Mouse (Mus musculus) erythroblast, embryonic 14.5 days (primary cell): Measurements from ENCODE around the gene Krtap17-1.

Experiments
- GATA1 ChIP-seq: IDR thresholded peaks from 2 replicates; pipeline ENCODE4 v1.6.1; 2012; ENCODE audit warnings: low read length, inconsistent platforms, mixed read lengths
- TAL1 ChIP-seq: IDR thresholded peaks from 3 replicates; pipeline ENCODE4 v1.6.1; 2012; ENCODE audit warnings: low read length, inconsistent platforms, mixed read lengths

- TF ChIP-seq TAL1 (no peak), GATA1 (no peak)
These were observed 5.3 kb upstream of the Krtap17-1 start for GRCm38 (mm10) chr11:99999091-99999490.
